Comparison of ENCODE assay signal across 8 mouse cellular contexts in the genomic region with DNA sequence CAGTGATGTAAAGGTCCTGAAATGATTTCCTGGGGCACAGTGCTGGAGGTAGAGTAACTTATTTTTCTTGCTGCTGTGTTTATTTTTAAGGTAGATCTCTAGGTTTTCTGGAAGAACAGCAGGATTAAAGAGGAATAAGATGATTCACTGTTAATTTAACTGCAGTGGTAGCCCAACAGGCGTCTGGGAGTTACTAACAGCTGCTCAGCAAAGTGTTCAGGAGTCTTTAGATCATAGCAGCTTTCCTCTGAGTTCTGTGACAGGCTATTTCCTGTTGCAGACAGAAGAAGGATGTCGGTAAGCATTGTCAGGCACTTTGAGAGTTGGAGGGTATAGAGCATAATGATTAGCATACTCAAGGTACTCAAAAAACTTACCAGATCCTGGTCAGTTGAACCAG. TPM values are rescaled to one million over a fixed set of nuclear protein-coding genes. Genes with fewer than 3 reads are reported as not detected.
A peak's percentile ranks its signal among the peaks of the same experiment; 100 is the strongest.
DNase-seq lines count a peak whose midpoint lies in the region; ATAC-seq lines count a peak whose summit lies in the region.

No protein-coding gene starts in this region.

- 0 out of 2 replicates have a peak, but pooled peaks cover 4% of the 10 kb centered on the region for H3K27me3 ChIP-seq in embryonic facial prominence, embryonic 10.5 days (replicated peaks; ENCODE audit: low read depth, poor library complexity, severe bottlenecking)
- H3K27me3 ChIP-seq in midbrain, embryonic 13.5 days, result no peaks in the 10 kb centered on the region

- ATAC-seq in midbrain, embryonic 13.5 days, result no peak

- H3K27ac ChIP-seq in embryonic facial prominence, embryonic 10.5 days (replicated peaks), result peak overlapping the region; percentile 92; the same call in 1 of the 2 replicates
- no peak overlapping the region for H3K27ac ChIP-seq in midbrain, embryonic 13.5 days

- WGBS in embryonic facial prominence, embryonic 10.5 days, result under 1% methylated on average over 2 of the region's 2 CpGs
- 0% methylated on average over 2 of the region's 2 CpGs for WGBS in midbrain, embryonic 13.5 days

- DNase-seq in kidney, postnatal 10 days, result peak; percentile 16
- DNase-seq in kidney, adult 9 months, result no peak
- DNase-seq in embryonic facial prominence, embryonic 10.5 days (ENCODE audit: low spot score), result no peak
- DNase-seq in induced T-regulatory cell, adult 2 months (ENCODE audit: low read depth), result peak; percentile 72
- no peak for DNase-seq in testis, postnatal 14 days (ENCODE audit: low spot score)
- no peak for DNase-seq in gastrocnemius, adult 18-20 months (ENCODE audit: low spot score)
- no peak for DNase-seq in ovary, postnatal 36 days (ENCODE audit: low spot score)

- no peaks in the 10 kb centered on the region for H3K36me3 ChIP-seq in embryonic facial prominence, embryonic 10.5 days (replicated peaks)
- H3K36me3 ChIP-seq in midbrain, embryonic 13.5 days, result no peaks in the 10 kb centered on the region

- peaks cover 28% of the 10 kb centered on the region for H3K4me1 ChIP-seq in embryonic facial prominence, embryonic 10.5 days
- peaks cover 29% of the 10 kb centered on the region for H3K4me1 ChIP-seq in midbrain, embryonic 13.5 days (replicated peaks)

- H3K4me2 ChIP-seq in midbrain, embryonic 13.5 days (replicated peaks), result peak overlapping the region; percentile 84

- peak overlapping the region; percentile 87 for H3K9ac ChIP-seq in midbrain, embryonic 13.5 days (replicated peaks)

- no peaks in the 10 kb centered on the region for H3K9me3 ChIP-seq in embryonic facial prominence, embryonic 10.5 days
- H3K9me3 ChIP-seq in midbrain, embryonic 13.5 days, result no peaks in the 10 kb centered on the region

- peak overlapping the region; percentile 90 for H3K4me3 ChIP-seq in embryonic facial prominence, embryonic 10.5 days
- H3K4me3 ChIP-seq in midbrain, embryonic 13.5 days (replicated peaks), result peak overlapping the region; percentile 89

RNA-seq across cellular contexts. Expression of a gene that starts 1.5 kb away (rescaled TPM):
- polyA plus RNA-seq in embryonic facial prominence, embryonic 10.5 days (2016; fragmentation: Nextera tagmentation; extraction: Ambion mirVana), result 13.9 and 14.3 TPM in 2 replicates
- polyA plus RNA-seq in midbrain, embryonic 13.5 days (2015; fragmentation: Nextera tagmentation; extraction: Ambion mirVana), result 17.8 and 20.3 TPM in 2 replicates
- 10 to 100 TPM; 43.7 to 52.6 TPM for total RNA-seq in gastrocnemius, adult 18-20 months (2021)

Comparison
In these comparisons a context has a peak if more than half of its experiments do, and no peak if none do; other contexts are left out.
1. DNase-seq: peak in kidney, postnatal 10 days (single experiment) and induced T-regulatory cell, adult 2 months (single experiment); none in kidney, adult 9 months (single experiment), embryonic facial prominence, embryonic 10.5 days (single experiment), testis, postnatal 14 days (single experiment), gastrocnemius, adult 18-20 months (single experiment) and ovary, postnatal 36 days (single experiment).